Mouse (Mus musculus): ENCODE data around the gene Olfr556. TPM values are rescaled to one million over a fixed set of nuclear protein-coding genes. Genes with fewer than 3 reads are reported as not detected.

The Olfr556 gene
- polyA plus RNA-seq, 1 experiment from 2014 or later, result not detected

Other genes with a start within 250 kb of the Olfr556 start
- gene Rrm1, start 223.2 kb upstream of the Olfr556 start, polyA plus RNA-seq (2014; fragmentation: Nextera tagmentation; extraction: Ambion mirVana), result 36.2 and 65.9 TPM in 2 replicates
- gene Olfr543, start 183.2 kb upstream of the Olfr556 start, polyA plus RNA-seq (2014; fragmentation: Nextera tagmentation; extraction: Ambion mirVana), result 0.61 and 0.74 TPM in 2 replicates
- 0.14 and 0.22 TPM in 2 replicates for gene Olfr544, start 176.6 kb upstream of the Olfr556 start, polyA plus RNA-seq (2014; fragmentation: Nextera tagmentation; extraction: Ambion mirVana)
- gene Olfr545, start 165.3 kb upstream of the Olfr556 start, polyA plus RNA-seq (2014; fragmentation: Nextera tagmentation; extraction: Ambion mirVana), result 0.20 TPM in 1 of 2 replicates, not detected in the other
- not detected in 2 replicates for gene Olfr547, start 130.2 kb upstream of the Olfr556 start, polyA plus RNA-seq (2014; fragmentation: Nextera tagmentation; extraction: Ambion mirVana)
- not detected in 2 replicates for gene Olfr548-ps1, start 124.0 kb upstream of the Olfr556 start, polyA plus RNA-seq (2014; fragmentation: Nextera tagmentation; extraction: Ambion mirVana)
- not detected in 2 replicates for gene Olfr549, start 115.0 kb upstream of the Olfr556 start, polyA plus RNA-seq (2014; fragmentation: Nextera tagmentation; extraction: Ambion mirVana)
- gene Trim21, start 99.4 kb upstream of the Olfr556 start, polyA plus RNA-seq (2014; fragmentation: Nextera tagmentation; extraction: Ambion mirVana), result 0.61 TPM in 1 of 2 replicates, not detected in the other
- not detected in 2 replicates for gene Olfr550, start 93.5 kb upstream of the Olfr556 start, polyA plus RNA-seq (2014; fragmentation: Nextera tagmentation; extraction: Ambion mirVana)
- gene Olfr551, start 73.0 kb upstream of the Olfr556 start, polyA plus RNA-seq (2014; fragmentation: Nextera tagmentation; extraction: Ambion mirVana), result not detected in 2 replicates
- gene Olfr552, start 67.1 kb upstream of the Olfr556 start, polyA plus RNA-seq (2014; fragmentation: Nextera tagmentation; extraction: Ambion mirVana), result not detected in 2 replicates
- gene Olfr553, start 46.7 kb upstream of the Olfr556 start, polyA plus RNA-seq (2014; fragmentation: Nextera tagmentation; extraction: Ambion mirVana), result not detected in 2 replicates
- gene Olfr554, start 26.5 kb upstream of the Olfr556 start, polyA plus RNA-seq (2014; fragmentation: Nextera tagmentation; extraction: Ambion mirVana), result not detected in 2 replicates
- gene Olfr555, start 6.1 kb upstream of the Olfr556 start, polyA plus RNA-seq (2014; fragmentation: Nextera tagmentation; extraction: Ambion mirVana), result not detected in 2 replicates
- gene Trim68, start 22.4 kb downstream of the Olfr556 start, polyA plus RNA-seq (2014; fragmentation: Nextera tagmentation; extraction: Ambion mirVana), result 6.5 and 8.1 TPM in 2 replicates
- not detected in 2 replicates for gene Olfr557, start 31.0 kb downstream of the Olfr556 start, polyA plus RNA-seq (2014; fragmentation: Nextera tagmentation; extraction: Ambion mirVana)
- not detected in 2 replicates for gene Olfr558, start 37.3 kb downstream of the Olfr556 start, polyA plus RNA-seq (2014; fragmentation: Nextera tagmentation; extraction: Ambion mirVana)
- not detected in 2 replicates for gene Olfr33, start 54.2 kb downstream of the Olfr556 start, polyA plus RNA-seq (2014; fragmentation: Nextera tagmentation; extraction: Ambion mirVana)
- not detected in 2 replicates for gene Olfr559, start 62.6 kb downstream of the Olfr556 start, polyA plus RNA-seq (2014; fragmentation: Nextera tagmentation; extraction: Ambion mirVana)
- not detected in 2 replicates for gene Olfr560, start 94.5 kb downstream of the Olfr556 start, polyA plus RNA-seq (2014; fragmentation: Nextera tagmentation; extraction: Ambion mirVana)
- gene Olfr78, start 94.6 kb downstream of the Olfr556 start, polyA plus RNA-seq (2014; fragmentation: Nextera tagmentation; extraction: Ambion mirVana), result not detected in 2 replicates
- not detected in 2 replicates for gene Olfr561, start 106.3 kb downstream of the Olfr556 start, polyA plus RNA-seq (2014; fragmentation: Nextera tagmentation; extraction: Ambion mirVana)
- gene Olfr564, start 138.6 kb downstream of the Olfr556 start, polyA plus RNA-seq (2014; fragmentation: Nextera tagmentation; extraction: Ambion mirVana), result not detected in 2 replicates
- gene Olfr566, start 193.9 kb downstream of the Olfr556 start, polyA plus RNA-seq (2014; fragmentation: Nextera tagmentation; extraction: Ambion mirVana), result not detected in 2 replicates
- gene Olfr568, start 212.2 kb downstream of the Olfr556 start, polyA plus RNA-seq (2014; fragmentation: Nextera tagmentation; extraction: Ambion mirVana), result not detected in 2 replicates
- gene Olfr569, start 226.0 kb downstream of the Olfr556 start, polyA plus RNA-seq (2014; fragmentation: Nextera tagmentation; extraction: Ambion mirVana), result not detected in 2 replicates
- not detected in 2 replicates for gene Olfr570, start 229.7 kb downstream of the Olfr556 start, polyA plus RNA-seq (2014; fragmentation: Nextera tagmentation; extraction: Ambion mirVana)

Measured in midbrain, embryonic 14.5 days (tissue).